Mouse (Mus musculus) splenic B cell, adult 2 months (primary cell): ENCODE results near the gene Irf1.

Source experiments
- DNase-seq: peaks from one replicate; pipeline ENCODE4 v3.0.0-alpha.2; 2011; ENCODE audit warnings: low read depth, low spot score
- H3K27me3 ChIP-seq: 2 replicates; pipeline ENCODE4 v1.6.1; 2012; ENCODE audit warnings: mild to moderate bottlenecking, low read length, moderate library complexity, mixed read lengths; ENCODE audit not compliant: control insufficient read depth, poor library complexity, insufficient read depth, severe bottlenecking
- H3K36me3 ChIP-seq: 2 replicates; pipeline ENCODE4 v1.6.1; 2012; ENCODE audit warnings: mild to moderate bottlenecking, low read length, moderate library complexity, mixed read lengths; ENCODE audit not compliant: control insufficient read depth, poor library complexity, insufficient read depth, severe bottlenecking

Gene Irf1

GRCm38 (mm10) chr11:53803093-53803492, 33.3 kb downstream of the Irf1 start:
- DNase-seq, result peak; percentile 57
- H3K36me3 ChIP-seq, result no peaks in the 10 kb centered on the region
- H3K27me3 ChIP-seq, result no peaks in the 10 kb centered on the region

- DNase-seq, result no peak
- H3K27me3 ChIP-seq, result no peaks in the 10 kb centered on the region
- H3K36me3 ChIP-seq, result no peaks in the 10 kb centered on the region
These were observed 33.7 kb downstream of the Irf1 start for GRCm38 (mm10) chr11:53803494-53803893.

- no peaks in the 10 kb centered on the region for H3K36me3 ChIP-seq
- no peak for DNase-seq
These were observed 34.9 kb downstream of the Irf1 start for GRCm38 (mm10) chr11:53804569-53805344.

GRCm38 (mm10) chr11:53805786-53806185, 36.0 kb downstream of the Irf1 start:
- Histone ChIP-seq H3K27me3 (no peaks in the 10 kb centered on the region), H3K36me3 (no peaks in the 10 kb centered on the region)
- DNase-seq, result no peak

More at GRCm38 (mm10) chr11:53804569-53805344, 34.9 kb downstream of the Irf1 start:
- H3K27me3 ChIP-seq, result no peaks in the 10 kb centered on the region

- no peak for DNase-seq
- Histone ChIP-seq H3K36me3 (no peaks in the 10 kb centered on the region), H3K27me3 (no peaks in the 10 kb centered on the region)
These were observed 39.5 kb downstream of the Irf1 start for GRCm38 (mm10) chr11:53809354-53809753.

- H3K27me3 ChIP-seq, result no peaks in the 10 kb centered on the region
- no peaks in the 10 kb centered on the region for H3K36me3 ChIP-seq
- DNase-seq, result no peak
These were observed 40.3 kb downstream of the Irf1 start for GRCm38 (mm10) chr11:53810156-53810555.

GRCm38 (mm10) chr11:53810749-53811148, 40.9 kb downstream of the Irf1 start:
- H3K27me3 ChIP-seq, result no peaks in the 10 kb centered on the region
- no peak for DNase-seq
- H3K36me3 ChIP-seq, result no peaks in the 10 kb centered on the region

GRCm38 (mm10) chr11:53811312-53811711, 41.5 kb downstream of the Irf1 start:
- no peak for DNase-seq
- Histone ChIP-seq H3K27me3 (no peaks in the 10 kb centered on the region), H3K36me3 (no peaks in the 10 kb centered on the region)

GRCm38 (mm10) chr11:53813001-53813868, 43.4 kb downstream of the Irf1 start:
- no peak for DNase-seq
- H3K36me3 ChIP-seq, result no peaks in the 10 kb centered on the region
- H3K27me3 ChIP-seq, result no peaks in the 10 kb centered on the region

- no peaks in the 10 kb centered on the region for H3K36me3 ChIP-seq
- no peak for DNase-seq
- H3K27me3 ChIP-seq, result no peaks in the 10 kb centered on the region
These were observed 45.0 kb downstream of the Irf1 start for GRCm38 (mm10) chr11:53814810-53815209.

GRCm38 (mm10) chr11:53816841-53817375, 47.1 kb downstream of the Irf1 start:
- no peak for DNase-seq
- Histone ChIP-seq H3K27me3 (no peaks in the 10 kb centered on the region), H3K36me3 (no peaks in the 10 kb centered on the region)

- DNase-seq, result no peak
- Histone ChIP-seq H3K27me3 (no peaks in the 10 kb centered on the region), H3K36me3 (no peaks in the 10 kb centered on the region)
These were observed 49.0 kb downstream of the Irf1 start for GRCm38 (mm10) chr11:53818794-53819193.

- Histone ChIP-seq H3K27me3 (no peaks in the 10 kb centered on the region), H3K36me3 (no peaks in the 10 kb centered on the region)
- no peak for DNase-seq
These were observed 49.7 kb downstream of the Irf1 start for GRCm38 (mm10) chr11:53819511-53819910.

GRCm38 (mm10) chr11:53820516-53821170, 50.8 kb downstream of the Irf1 start:
- Histone ChIP-seq H3K36me3 (no peaks in the 10 kb centered on the region), H3K27me3 (no peaks in the 10 kb centered on the region)
- no peak for DNase-seq
